Mouse (Mus musculus) lung, adult 10 weeks (tissue): Measurements from ENCODE around the gene Olfr887. TPM values are rescaled to one million over a fixed set of nuclear protein-coding genes. Genes with fewer than 3 reads are reported as not detected.

Experiments used
- polyA plus RNA-seq: library from polyadenylated mRNA; stranded (reverse); fragments of 350-450 nt; fragmentation: Illumina TruSeq; extraction: RNeasy Lipid Tissue Mini Kit (QIAGEN cat#74804); gene quantifications from one replicate; pipeline ENCODE4 v1.2.3, GENCODE M21; 2014; ENCODE audit warnings: low read depth, low replicate concordance; ENCODE audit not compliant: insufficient read depth

Gene Olfr887
- polyA plus RNA-seq = not detected

GRCm38 (mm10) chr9:38083772-38084171 lies at the start of gene Olfr887:
Olfr887 (plus strand) TSS chr9:38084072.

DNA sequence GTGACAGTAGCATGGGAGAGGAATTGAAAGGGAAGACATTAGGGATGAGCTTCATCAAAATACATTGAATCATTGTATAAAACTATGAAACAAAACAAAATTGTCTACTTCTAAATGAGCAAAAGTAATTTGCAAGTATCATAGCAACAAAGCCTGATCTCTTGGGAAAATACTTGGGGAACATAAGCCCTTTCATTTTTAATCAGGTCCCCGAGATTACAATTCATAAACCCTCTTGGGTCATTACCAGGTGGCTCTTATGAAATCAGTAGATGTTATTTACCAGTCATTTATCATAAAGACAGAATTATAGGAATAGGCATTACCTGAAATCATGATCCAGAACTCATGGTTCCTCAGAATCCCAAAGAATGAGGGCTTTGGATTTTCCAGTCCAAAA lies 37.6 kb upstream of the Olfr887 start, which contains the start of gene Olfr884:
Olfr884 (plus strand) TSS at position 301 of the 400 bp plus-strand sequence.

DNA sequence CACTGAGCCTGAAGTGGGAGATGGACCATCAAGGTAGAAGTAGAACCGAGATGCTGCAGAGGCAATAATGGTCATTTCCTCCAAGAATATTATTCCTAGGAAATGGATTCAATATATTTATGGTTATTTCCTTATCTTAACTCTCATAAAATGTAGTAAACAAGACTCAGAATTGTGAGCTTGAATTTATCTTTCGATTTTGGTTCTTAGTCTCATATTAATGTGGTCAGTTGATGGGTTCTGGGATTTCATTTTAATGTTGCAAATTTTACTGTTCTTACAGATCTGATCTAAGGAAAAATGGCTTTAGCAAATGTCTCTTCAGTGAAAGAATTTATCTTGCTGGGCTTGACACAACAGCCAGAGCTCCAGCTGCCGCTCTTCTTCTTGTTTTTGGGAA lies 22.9 kb upstream of the Olfr887 start, which contains the start of gene Olfr885:
Olfr885 (plus strand) TSS at position 301 of the 400 bp plus-strand sequence.

DNA sequence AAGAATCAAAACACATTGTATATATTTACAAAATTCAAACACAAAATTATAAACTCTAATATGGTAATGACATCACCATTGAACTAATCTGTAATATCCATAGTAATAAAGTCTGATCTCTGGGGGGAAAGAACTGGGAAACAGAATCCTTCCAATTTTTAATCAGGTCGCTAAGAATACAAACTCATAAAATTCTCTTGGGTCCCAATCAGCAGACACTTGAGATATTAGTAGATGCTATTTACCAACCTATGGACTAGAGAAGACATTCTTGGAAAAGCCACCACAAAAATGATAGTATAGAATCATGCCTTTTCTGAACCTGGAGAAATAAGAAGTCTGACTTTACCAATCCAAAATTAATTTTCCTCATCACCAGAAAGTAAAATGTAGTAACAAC lies 24.0 kb downstream of the Olfr887 start, which contains the start of gene Olfr888:
Olfr888 (plus strand) TSS at position 301 of the 400 bp plus-strand sequence.

GRCm38 (mm10) chr9:38114898-38115297 lies 31.0 kb downstream of the Olfr887 start, which contains the start of gene Olfr889:
Olfr889 (plus strand) TSS chr9:38115198.

Other genes starting within 250 kb of the Olfr887 start
- gene Olfr877, start 229.8 kb upstream of the Olfr887 start, polyA plus RNA-seq = not detected
- not detected for gene Olfr145, start 187.3 kb upstream of the Olfr887 start, polyA plus RNA-seq
- not detected for gene Olfr878, start 166.2 kb upstream of the Olfr887 start, polyA plus RNA-seq
- not detected for gene Olfr881, start 92.2 kb upstream of the Olfr887 start, polyA plus RNA-seq
- not detected for gene Olfr883, start 58.3 kb upstream of the Olfr887 start, polyA plus RNA-seq
- gene Olfr884, start 37.5 kb upstream of the Olfr887 start, polyA plus RNA-seq = not detected
- not detected for gene Olfr885, start 22.8 kb upstream of the Olfr887 start, polyA plus RNA-seq
- not detected for gene Olfr888, start 24.1 kb downstream of the Olfr887 start, polyA plus RNA-seq
- 0.03 TPM for gene Olfr889, start 31.1 kb downstream of the Olfr887 start, polyA plus RNA-seq
- not detected for gene Olfr890, start 58.4 kb downstream of the Olfr887 start, polyA plus RNA-seq
- not detected for gene Olfr891, start 96.7 kb downstream of the Olfr887 start, polyA plus RNA-seq
- gene Olfr893, start 124.3 kb downstream of the Olfr887 start, polyA plus RNA-seq = not detected
- gene Olfr894, start 134.0 kb downstream of the Olfr887 start, polyA plus RNA-seq = not detected
- not detected for gene Olfr143, start 168.7 kb downstream of the Olfr887 start, polyA plus RNA-seq
- not detected for gene Olfr895, start 183.8 kb downstream of the Olfr887 start, polyA plus RNA-seq
- gene Olfr896-ps1, start 207.0 kb downstream of the Olfr887 start, polyA plus RNA-seq = not detected
- gene Olfr25, start 245.0 kb downstream of the Olfr887 start, polyA plus RNA-seq = not detected